Mouse (Mus musculus): Measurements from ENCODE around the gene Nhs. TPM values are rescaled to one million over a fixed set of nuclear protein-coding genes. Genes with fewer than 3 reads are reported as not detected.
A peak's percentile ranks its signal among the peaks of the same experiment; 100 is the strongest.

The Nhs gene
- polyA plus RNA-seq, 1 experiment = 0.62 TPM

GRCm38 (mm10) chrX:162053566-162053965, 106.0 kb downstream of the Nhs start:
- no peaks in the 10 kb centered on the region for H3K27me3 ChIP-seq (ENCODE audit: control insufficient read depth, insufficient read depth, low read length)
- TF ChIP-seq CTCF (IDR thresholded peaks at IDR 0.05; ENCODE audit: extremely low read depth, insufficient read length, insufficient replicate concordance, low read depth, low read length) (no peak), POLR2A (IDR thresholded peaks at IDR 0.05; ENCODE audit: low read depth, low read length) (no peak)
- H3K27ac ChIP-seq (ENCODE audit: insufficient read depth, low read depth, low read length) = no peak overlapping the region
- 52% methylated on average over 5 of the region's 5 CpGs for WGBS
- H3K4me1 ChIP-seq (ENCODE audit: control insufficient read depth, insufficient read depth, insufficient read length, low read length) = peaks cover 3% of the 10 kb centered on the region; the same call in 1 of the 2 replicates
- H3K36me3 ChIP-seq (ENCODE audit: control insufficient read depth, insufficient read depth, low read length) = no peaks in the 10 kb centered on the region
- H3K4me3 ChIP-seq (ENCODE audit: low read depth, low read length) = no peak overlapping the region

GRCm38 (mm10) chrX:162052534-162052933, 107.0 kb downstream of the Nhs start:
- H3K4me3 ChIP-seq (ENCODE audit: low read depth, low read length) = no peak overlapping the region
- H3K36me3 ChIP-seq (ENCODE audit: control insufficient read depth, insufficient read depth, low read length) = no peaks in the 10 kb centered on the region
- peaks cover 3% of the 10 kb centered on the region; the same call in 1 of the 2 replicates for H3K4me1 ChIP-seq (ENCODE audit: control insufficient read depth, insufficient read depth, insufficient read length, low read length)
- H3K27me3 ChIP-seq (ENCODE audit: control insufficient read depth, insufficient read depth, low read length) = no peaks in the 10 kb centered on the region
- no peak for TF ChIP-seq CTCF (IDR thresholded peaks at IDR 0.05; ENCODE audit: extremely low read depth, insufficient read length, insufficient replicate concordance, low read depth, low read length)
- TF ChIP-seq POLR2A (IDR thresholded peaks at IDR 0.05; ENCODE audit: low read depth, low read length) = no peak
- no peak overlapping the region for H3K27ac ChIP-seq (ENCODE audit: insufficient read depth, low read depth, low read length)
- WGBS = 96% methylated on average over 1 of the region's 1 CpGs

DNA sequence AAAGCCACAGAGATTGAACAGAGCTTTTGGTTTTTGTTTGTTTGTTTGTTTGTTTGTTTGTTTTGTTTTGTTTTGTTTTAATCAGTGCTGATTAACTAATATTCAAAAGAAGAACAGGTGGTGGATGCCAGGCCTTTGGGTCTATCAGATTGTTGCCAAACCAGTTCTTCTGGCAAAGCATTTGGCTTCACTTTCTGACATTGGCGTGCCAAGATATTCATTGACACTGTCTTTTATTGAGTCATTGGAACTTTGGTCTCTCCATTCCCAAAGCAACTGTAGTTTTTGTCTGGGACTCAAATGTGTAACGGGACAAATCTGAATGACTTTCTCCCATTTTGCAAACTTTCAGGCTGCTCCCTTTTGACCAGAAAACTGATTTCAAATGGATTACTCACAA, 109.9 kb downstream of the Nhs start:
- Histone ChIP-seq H3K4me3 (ENCODE audit: low read depth, low read length) (no peak overlapping the region), H3K27me3 (ENCODE audit: control insufficient read depth, insufficient read depth, low read length) (no peaks in the 10 kb centered on the region), H3K4me1 (ENCODE audit: control insufficient read depth, insufficient read depth, insufficient read length, low read length) (peaks cover 3% of the 10 kb centered on the region; the same call in 1 of the 2 replicates), H3K36me3 (ENCODE audit: control insufficient read depth, insufficient read depth, low read length) (no peaks in the 10 kb centered on the region), H3K27ac (ENCODE audit: insufficient read depth, low read depth, low read length) (no peak overlapping the region)
- no peak for TF ChIP-seq CTCF (IDR thresholded peaks at IDR 0.05; ENCODE audit: extremely low read depth, insufficient read length, insufficient replicate concordance, low read depth, low read length)
- TF ChIP-seq POLR2A (IDR thresholded peaks at IDR 0.05; ENCODE audit: low read depth, low read length) = no peak
- WGBS = 42% methylated on average over 2 of the region's 2 CpGs

GRCm38 (mm10) chrX:162045527-162045926, 114.0 kb downstream of the Nhs start:
- no peak overlapping the region for H3K27ac ChIP-seq (ENCODE audit: insufficient read depth, low read depth, low read length)
- H3K4me3 ChIP-seq (ENCODE audit: low read depth, low read length) = no peak overlapping the region
- no peaks in the 10 kb centered on the region for H3K27me3 ChIP-seq (ENCODE audit: control insufficient read depth, insufficient read depth, low read length)
- TF ChIP-seq CTCF (IDR thresholded peaks at IDR 0.05; ENCODE audit: extremely low read depth, insufficient read length, insufficient replicate concordance, low read depth, low read length) (no peak), POLR2A (IDR thresholded peaks at IDR 0.05; ENCODE audit: low read depth, low read length) (no peak)
- H3K36me3 ChIP-seq (ENCODE audit: control insufficient read depth, insufficient read depth, low read length) = no peaks in the 10 kb centered on the region
- WGBS = 54% methylated on average over 2 of the region's 2 CpGs
- H3K4me1 ChIP-seq (ENCODE audit: control insufficient read depth, insufficient read depth, insufficient read length, low read length) = no peaks in the 10 kb centered on the region; the same call in 1 of the 2 replicates

GRCm38 (mm10) chrX:162044109-162044508, 115.4 kb downstream of the Nhs start:
- no peaks in the 10 kb centered on the region for H3K36me3 ChIP-seq (ENCODE audit: control insufficient read depth, insufficient read depth, low read length)
- H3K4me1 ChIP-seq (ENCODE audit: control insufficient read depth, insufficient read depth, insufficient read length, low read length) = no peaks in the 10 kb centered on the region; the same call in 1 of the 2 replicates
- no peaks in the 10 kb centered on the region for H3K27me3 ChIP-seq (ENCODE audit: control insufficient read depth, insufficient read depth, low read length)
- no peak for TF ChIP-seq CTCF (IDR thresholded peaks at IDR 0.05; ENCODE audit: extremely low read depth, insufficient read length, insufficient replicate concordance, low read depth, low read length)
- TF ChIP-seq POLR2A (IDR thresholded peaks at IDR 0.05; ENCODE audit: low read depth, low read length) = no peak
- H3K4me3 ChIP-seq (ENCODE audit: low read depth, low read length) = no peak overlapping the region
- H3K27ac ChIP-seq (ENCODE audit: insufficient read depth, low read depth, low read length) = no peak overlapping the region

DNA sequence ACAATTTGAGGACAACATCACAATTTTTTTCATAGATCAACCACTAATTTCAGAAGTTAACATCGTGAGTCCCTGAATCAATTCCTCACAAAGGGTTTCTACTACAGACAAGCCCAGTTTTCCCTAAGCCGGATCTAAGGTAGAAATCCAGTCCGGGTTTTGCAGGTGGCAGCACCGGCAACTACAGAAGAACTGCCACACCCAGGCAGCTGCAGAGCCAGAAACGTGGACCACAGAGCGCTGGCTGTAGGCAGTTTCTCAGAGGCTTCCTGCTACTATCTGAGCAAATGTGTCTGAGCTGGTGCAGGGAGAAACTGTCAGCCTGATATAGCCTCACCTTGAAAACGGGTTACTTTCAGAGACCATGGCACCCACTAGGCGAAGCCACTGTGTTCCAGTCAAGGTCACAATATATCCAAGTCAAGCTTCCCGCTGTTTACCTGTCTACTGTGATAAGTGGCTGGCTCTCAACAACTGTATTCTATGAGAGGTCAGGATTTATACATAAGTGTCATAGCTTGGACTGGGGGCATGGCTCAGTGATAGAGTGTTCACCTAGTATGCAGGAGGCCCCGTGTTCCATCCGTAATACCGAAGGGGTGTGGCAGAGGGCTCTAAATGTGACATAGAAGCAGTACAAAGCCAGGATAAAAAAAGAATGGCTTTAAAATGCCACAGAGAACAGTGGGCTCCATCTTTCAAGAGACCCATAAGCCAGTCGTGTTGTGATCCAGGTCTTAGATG, 134.1 kb downstream of the Nhs start:
- peak overlapping the region; percentile 54; the same call in 1 of the 2 replicates for H3K27ac ChIP-seq (ENCODE audit: insufficient read depth, low read depth, low read length)

GRCm38 (mm10) chrX:162021724-162022123, 137.8 kb downstream of the Nhs start:
- H3K27me3 ChIP-seq (ENCODE audit: control insufficient read depth, insufficient read depth, low read length) = no peaks in the 10 kb centered on the region
- no peak for TF ChIP-seq POLR2A (IDR thresholded peaks at IDR 0.05; ENCODE audit: low read depth, low read length)
- TF ChIP-seq CTCF (IDR thresholded peaks at IDR 0.05; ENCODE audit: extremely low read depth, insufficient read length, insufficient replicate concordance, low read depth, low read length) = no peak
- no peak overlapping the region for H3K27ac ChIP-seq (ENCODE audit: insufficient read depth, low read depth, low read length)
- WGBS = 78% methylated on average over 3 of the region's 3 CpGs
- H3K4me1 ChIP-seq (ENCODE audit: control insufficient read depth, insufficient read depth, insufficient read length, low read length) = peaks cover 23% of the 10 kb centered on the region; the same call in 1 of the 2 replicates
- no peaks in the 10 kb centered on the region for H3K36me3 ChIP-seq (ENCODE audit: control insufficient read depth, insufficient read depth, low read length)
- H3K4me3 ChIP-seq (ENCODE audit: low read depth, low read length) = no peak overlapping the region

More for the DNA sequence above, 134.1 kb downstream of the Nhs start:
- TF ChIP-seq POLR2A (IDR thresholded peaks at IDR 0.05; ENCODE audit: low read depth, low read length) = no peak
- no peak for TF ChIP-seq CTCF (IDR thresholded peaks at IDR 0.05; ENCODE audit: extremely low read depth, insufficient read length, insufficient replicate concordance, low read depth, low read length)
- H3K36me3 ChIP-seq (ENCODE audit: control insufficient read depth, insufficient read depth, low read length) = no peaks in the 10 kb centered on the region
- peaks cover 12% of the 10 kb centered on the region; the same call in 1 of the 2 replicates for H3K4me1 ChIP-seq (ENCODE audit: control insufficient read depth, insufficient read depth, insufficient read length, low read length)
- no peak overlapping the region for H3K4me3 ChIP-seq (ENCODE audit: low read depth, low read length)
- 19% methylated on average over 13 of the region's 13 CpGs for WGBS
- no peaks in the 10 kb centered on the region for H3K27me3 ChIP-seq (ENCODE audit: control insufficient read depth, insufficient read depth, low read length)
